Mouse (Mus musculus): Measurements from ENCODE around the gene Gm20716.

Gm20716 gene

DNA sequence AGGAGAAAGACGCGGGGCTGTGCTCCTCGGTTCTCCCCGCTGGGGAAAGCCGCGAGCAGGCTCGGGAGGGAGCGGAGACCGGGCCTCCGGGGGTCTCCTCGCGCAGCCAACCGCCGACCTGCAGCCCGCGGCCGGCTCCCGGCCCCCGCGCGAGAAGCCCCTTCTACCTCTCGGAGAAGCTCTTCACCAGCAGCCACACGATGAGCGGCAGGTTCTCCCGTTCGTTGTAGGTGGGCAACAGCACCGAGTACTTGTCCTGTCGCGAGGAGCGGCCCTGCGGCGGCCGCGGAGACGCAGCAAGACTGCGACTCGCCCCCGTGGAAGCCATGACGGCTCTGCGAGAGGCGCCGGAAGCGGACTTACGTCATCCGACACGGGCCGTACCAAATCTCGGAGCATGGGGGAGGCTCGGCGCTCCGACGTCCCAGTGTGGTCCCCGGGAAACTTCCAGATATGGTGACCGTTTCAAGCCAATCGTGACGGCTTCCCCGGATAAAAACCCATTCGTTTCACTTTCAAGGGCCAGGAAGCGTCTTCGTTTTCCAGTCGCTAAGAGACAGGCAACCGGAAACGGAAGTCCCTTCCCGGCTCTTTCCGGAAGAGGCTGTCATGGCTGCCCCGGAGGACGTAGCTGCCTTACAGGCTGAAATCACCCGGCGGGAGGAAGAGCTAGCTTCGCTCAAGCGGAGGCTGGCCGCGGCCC is at the start of gene Gm20716, which contains the start of the genes Dpm1 and Mocs3:
TSS of gene Gm20716 (minus strand) at position 339 of the 703 bp plus-strand sequence.
TSS of gene Dpm1 (minus strand) at position 566 of the 703 bp plus-strand sequence.
TSS of gene Mocs3 (plus strand) at position 597 of the 703 bp plus-strand sequence.
- peak; percentile 82 to 85 for DNase-seq

DNA sequence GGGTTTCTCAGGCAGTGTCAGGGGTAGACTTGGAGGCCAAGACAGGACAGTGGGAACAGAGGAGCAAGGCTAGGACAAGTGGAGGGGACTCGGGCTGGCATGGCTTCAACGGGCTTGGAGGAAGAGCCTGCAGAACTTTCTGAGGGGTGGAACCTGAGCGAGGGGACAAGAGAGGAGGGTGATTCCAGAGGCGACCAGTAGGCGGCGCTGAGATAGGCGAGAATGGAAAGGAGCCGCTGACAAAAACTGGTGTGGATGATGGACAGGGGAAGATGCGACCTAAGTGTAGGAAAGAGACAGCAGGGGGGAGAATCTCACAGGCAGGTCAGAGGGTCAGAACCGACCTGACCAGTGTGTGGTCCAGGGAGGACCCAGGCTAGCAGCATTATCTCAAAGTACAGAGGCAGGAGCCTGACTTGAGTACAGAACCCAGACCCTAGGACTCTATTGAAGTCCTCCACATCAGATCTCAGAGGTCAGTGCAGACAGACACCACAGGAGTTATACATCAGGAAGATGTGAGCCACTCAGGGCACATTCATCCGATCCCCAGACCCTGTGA is 44.3 kb upstream of the Gm20716 start:
- peak; percentile 20 to 61 for DNase-seq

DNA sequence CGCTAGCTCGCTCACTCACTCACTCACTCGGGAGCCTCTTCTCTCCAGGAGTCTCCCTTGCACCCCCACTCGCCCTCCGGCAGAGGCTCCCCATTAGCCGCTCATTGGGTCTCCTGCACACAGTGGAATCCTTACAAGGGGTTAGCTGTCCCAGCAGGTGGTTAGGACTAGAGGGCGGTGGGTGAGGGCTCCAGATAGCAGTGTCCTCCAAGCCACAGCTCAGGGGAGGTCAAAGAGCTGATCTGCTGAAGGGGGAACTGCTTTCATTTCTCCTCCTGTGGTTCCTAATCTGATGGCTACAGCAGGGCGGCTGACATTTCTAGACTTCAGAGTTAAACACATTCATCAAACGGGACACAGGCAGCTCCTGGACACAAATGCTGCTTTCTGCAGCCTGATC is 43.2 kb upstream of the Gm20716 start:
- no peak for DNase-seq

DNA sequence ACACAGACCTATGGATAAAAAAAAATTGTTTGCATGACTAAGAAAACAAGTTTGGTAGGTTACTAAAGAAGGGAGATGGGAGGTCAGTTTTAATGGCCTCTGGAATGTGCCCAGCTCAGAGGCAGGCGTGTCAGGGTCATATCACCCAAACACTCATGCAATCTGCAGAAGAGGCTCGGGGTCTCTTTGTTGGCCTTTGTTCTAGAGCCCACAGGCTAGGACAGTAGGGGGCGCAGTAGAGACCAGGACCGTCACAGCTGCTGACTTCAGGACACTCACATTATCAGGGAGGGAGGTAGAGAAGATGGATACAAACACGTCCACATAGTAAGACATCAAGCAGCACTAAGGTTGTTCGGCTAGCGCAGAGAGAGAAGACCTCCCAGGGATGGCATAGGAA is 37.9 kb upstream of the Gm20716 start:
- no peak for DNase-seq

DNA sequence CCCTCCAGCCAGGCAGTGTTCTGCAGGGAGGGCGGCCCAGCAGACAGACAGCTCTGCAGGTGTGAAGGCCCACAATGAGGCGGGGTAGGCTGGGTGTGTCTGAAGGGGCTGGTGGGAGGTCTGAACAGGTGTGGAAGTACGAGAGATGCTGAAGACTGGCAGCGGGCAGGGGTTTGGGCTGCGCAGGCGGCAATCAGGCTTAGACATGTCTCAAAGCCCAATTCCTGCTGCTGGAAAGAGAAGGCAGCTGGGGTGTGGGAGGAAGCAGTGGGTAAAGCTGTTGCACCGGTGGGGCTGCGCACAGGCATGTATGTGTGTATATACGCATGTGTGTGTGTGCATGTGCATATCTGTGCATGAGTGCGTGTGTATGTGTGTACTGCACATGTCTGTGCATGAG is 30.7 kb upstream of the Gm20716 start:
- no peak for DNase-seq

DNA sequence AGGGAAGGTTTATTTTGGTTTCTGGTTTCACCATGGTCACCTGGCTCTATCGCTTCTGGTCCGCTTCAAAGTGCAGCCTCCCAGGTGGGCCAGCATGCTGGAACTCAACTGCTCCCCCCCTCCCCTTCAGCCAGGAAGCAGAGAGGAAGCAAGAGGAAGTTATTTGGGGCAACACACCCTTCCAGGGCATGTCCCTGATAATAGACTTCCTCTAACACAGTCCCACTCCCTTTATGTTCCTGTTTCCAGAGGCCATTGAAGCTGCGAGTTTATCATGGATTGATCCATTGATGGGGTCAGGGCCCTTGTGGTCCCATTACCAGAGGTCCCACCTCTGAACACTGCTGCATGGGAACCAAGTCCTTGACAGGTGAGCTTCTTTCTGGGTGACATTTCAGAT is 30.0 kb upstream of the Gm20716 start:
- DNase-seq, result no peak

DNA sequence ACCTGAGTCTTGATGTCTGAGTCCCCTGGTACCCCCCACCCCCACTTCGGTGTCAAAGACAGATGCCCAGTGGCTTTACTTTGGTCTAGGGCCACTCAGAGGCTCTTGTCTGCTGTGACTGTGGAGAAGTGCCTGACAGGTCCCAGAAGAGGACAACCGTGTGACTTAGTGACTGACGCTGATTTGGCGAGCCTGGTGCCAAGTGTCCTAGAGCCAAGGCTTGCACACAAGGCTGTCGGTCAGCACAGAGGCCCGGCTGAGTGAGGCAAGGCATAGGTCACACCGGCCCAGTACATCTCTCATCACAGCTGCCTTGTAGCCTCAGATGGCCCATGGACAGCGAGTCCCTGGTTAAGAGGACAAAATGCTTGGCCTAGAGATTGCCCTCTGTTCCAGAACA is 28.9 kb upstream of the Gm20716 start:
- DNase-seq, result no peak

DNA sequence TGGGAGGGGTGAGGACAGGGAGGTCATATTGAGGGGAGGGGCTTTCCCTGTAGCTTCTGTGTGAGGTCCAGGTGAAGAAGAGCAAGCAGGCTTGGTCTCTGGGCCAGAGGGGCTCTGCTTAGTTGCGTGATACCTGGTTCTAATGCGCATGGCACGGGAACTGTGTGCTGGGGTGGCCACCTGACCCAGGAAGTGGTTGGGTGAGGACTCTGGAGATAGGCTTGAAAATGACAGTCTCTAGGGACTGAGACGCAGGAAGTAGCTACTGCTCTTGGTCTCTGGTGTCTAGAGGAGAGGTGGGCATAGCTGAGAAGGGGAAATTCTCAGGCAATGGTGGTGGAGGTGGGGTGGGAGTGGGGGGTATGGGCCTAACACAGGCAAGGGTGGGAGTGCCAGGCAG is 27.0 kb upstream of the Gm20716 start:
- no peak for DNase-seq

DNA sequence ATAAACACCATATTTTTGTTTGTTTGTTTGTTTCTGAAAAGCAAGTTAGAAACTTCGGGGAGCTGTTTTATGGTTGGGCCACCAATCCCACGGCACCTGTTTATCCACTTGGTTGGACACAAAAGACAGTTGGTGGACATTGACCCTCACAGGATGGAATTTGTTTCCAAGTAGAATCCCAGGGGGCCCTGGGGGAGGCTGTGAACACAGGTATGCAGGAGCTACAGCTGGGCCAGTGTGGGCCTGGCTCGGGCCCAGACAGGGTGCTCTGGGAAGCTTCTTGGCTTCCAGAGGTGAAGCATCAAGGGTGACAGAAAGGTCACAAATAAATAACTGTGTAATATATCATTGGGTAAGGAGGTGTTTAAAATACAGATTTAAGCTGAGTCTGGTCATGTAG is 26.3 kb upstream of the Gm20716 start:
- peak; percentile 63 to 73 for DNase-seq

DNA sequence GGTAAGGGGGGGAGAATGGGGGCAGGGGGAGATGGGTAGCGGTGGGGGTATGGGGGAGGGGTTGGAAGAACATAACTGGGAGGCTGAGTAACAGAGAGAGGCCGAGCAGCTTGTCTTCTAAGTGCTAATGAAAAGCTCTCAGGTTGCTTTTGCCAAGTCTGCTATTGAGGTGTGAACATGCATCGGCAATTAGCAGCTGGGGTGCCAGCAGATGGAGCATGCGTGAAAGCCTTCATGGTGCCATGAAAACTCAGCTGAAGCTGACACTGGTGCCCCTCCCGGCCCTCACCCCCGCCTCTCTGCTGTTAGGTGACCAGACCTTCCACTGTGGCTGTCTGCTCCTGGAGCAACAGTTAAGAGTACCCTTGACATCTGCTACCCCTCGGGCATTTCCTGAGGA is 23.7 kb upstream of the Gm20716 start:
- no peak for DNase-seq

DNA sequence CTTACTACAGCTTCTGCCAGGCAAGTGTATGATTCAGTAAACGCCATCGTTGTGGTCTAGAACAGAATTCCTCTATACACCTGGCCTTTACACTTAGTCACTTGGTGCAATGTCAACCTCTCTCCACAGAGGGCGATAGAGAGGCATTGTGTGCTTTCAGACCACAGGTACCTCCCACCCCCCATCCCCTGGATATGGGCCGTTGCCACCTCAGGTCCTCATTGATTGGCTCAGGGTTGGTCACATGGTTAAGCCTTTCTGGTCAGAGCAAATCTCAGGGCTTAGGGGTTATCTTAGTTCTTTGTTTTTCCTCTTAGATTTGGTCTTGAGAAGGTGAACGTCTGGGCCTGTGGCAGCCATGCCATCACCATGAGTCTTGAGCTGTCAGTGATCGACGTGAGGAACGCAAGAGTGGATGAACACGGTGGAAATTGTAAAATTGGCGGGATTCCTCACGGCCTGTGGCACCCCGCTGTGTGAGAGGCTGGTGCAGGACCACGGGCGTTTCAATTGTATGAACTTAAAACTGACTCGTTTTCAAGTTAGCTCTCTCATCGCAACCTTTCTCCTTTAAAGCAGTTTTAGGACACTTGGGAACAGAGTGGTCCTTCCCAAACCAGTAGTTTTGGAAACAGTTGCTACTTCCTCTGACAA is 22.6 kb upstream of the Gm20716 start:
- DNase-seq, result peak in 1 of 2 experiments; percentile 32

DNA sequence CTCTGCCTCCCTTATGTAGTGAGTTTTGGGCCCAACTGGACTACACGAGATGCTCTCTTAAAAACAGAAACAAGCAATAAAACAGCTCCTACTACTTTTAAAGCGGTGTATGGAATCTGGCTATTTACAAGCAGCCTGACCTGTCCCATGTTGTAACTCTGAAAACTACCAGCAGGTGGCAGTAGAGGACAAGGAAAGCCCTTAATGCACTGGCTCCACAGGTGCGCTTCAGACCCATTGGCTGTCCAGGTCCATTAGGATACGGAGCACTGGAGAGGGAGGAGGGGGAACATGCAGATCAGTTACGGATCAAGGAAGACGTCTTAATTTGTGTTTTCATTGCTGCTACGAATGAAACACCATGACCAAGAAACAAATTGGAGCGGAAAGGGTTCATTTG is 20.1 kb upstream of the Gm20716 start:
- peak; percentile 64 to 88 for DNase-seq

DNA sequence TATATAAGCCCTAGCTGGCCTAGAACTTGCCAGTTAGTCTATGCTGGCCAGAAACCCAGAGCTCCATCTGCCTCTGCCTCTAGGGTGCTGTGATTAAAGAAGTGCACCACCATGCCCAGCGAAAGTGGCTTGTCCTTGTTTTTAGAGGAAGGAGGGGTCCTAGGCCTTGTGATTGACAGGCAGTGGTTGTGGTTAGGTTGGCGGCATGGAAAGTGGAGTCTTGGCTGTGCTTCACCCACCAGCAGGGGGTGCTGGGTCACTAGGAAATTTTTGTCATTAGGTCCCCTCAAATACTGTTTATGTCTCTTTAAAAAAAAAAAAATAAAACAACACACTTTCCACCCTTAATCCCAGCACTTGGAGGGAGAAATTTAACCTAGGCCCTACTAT is 18.7 kb upstream of the Gm20716 start:
- DNase-seq, result no peak

DNA sequence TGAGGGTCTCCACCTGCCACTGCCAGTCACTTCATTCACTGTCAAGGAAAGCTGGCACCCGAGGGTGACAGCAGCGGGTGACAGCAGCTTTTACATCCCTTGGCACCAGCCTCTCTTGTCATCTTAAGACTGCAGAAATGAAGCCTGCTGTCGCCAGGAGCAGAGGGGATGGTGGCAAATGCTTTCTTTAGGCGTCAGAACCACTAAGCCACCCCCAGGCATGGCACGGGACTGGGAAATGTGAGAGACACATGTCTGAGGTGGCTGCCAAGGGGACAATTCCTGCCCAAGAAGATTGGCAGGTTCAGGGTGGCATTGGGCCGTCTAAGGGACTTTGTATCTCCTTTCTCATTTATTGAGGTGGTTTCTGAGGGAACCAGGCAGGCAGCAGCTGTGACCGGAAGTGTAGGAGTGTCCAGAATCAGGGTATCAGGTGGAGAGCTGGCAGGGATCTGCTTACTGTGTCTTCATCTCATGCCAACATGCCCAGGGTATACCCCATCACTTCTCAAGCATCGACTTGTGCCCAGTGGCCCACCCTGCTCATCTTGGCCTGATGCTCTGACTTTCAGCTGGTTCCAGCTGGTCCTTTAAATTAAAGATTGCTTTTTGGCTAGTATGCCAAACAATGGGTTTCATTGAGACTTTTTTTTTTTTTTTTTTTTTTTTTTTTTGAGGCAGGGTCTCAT is 18.1 kb upstream of the Gm20716 start:
- DNase-seq, result no peak

DNA sequence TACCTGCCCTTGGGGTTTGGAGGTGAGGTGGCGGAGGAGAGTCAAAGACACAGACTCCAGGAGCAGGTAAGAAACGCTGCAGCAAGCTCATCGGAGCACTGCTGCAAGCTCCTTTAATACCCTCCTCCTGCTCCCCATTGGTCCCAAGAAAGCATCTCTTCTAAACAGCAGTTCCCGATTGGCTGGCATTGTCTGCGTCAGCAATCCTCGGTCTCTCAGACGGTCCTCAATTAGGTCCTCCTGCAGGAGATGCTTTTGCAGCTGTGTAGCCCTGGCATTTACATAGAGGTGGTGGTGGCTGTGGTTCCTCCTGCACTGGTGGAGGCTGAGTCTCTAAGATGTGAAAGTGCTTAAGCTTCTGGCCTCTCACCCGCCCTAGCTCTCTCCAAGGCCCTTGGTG is 15.4 kb upstream of the Gm20716 start:
- no peak for DNase-seq

DNA sequence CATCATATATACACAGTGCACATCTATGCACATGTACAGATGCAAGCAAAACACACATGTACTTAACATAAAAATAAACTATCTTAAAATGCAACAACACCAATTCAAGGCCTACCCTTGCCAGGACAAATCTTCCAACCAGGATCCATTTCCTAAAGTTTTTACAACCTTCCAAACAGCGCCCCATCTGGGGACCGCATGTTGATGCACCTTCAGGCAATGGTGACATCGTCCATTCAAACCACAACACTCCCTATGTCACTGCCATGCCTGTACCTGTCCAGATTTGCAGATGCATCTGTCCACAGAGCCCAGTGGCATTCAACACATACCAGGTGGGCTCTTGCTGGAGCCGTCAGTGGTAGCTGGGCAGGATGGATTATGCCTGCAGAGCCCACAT is 13.1 kb upstream of the Gm20716 start:
- DNase-seq, result no peak

DNA sequence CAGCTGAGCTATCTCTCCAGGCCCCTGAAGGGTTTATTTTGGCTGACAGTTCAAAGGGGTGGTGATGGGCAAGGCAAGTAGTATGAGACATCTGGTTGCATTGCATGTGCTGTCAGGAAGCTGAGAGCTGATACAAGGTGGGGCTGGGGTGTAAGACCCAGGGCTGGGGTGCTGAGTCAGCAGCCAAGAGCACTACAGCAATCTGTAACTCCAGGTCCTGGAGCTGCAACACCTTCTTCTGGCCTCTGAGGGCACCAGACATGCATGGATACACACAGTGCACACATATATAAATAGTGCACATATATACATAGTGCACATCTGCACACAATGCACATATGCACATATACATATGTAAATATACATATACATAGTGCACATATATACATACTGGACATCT is 12.7 kb upstream of the Gm20716 start:
- no peak for DNase-seq

DNA sequence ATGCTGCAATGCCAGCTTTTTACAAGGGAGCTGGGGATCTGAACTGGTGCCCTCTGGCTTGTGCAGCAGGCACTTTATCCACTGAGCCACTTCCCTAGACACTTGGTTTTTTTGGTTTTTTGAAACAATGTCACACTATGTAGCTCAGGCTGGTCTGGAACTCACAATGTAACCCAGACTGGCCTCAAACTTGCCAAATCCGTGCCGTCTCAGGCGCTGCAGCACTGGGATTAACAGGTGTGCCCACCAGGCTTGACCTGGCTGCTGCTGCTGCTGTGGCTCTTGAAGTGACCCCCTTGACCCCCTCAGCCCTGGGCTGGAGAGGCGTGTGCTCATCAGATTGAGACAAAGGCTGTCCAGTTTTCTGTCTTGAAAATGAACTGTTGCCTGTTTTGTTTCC is 8.2 kb upstream of the Gm20716 start:
- DNase-seq, result no peak

DNA sequence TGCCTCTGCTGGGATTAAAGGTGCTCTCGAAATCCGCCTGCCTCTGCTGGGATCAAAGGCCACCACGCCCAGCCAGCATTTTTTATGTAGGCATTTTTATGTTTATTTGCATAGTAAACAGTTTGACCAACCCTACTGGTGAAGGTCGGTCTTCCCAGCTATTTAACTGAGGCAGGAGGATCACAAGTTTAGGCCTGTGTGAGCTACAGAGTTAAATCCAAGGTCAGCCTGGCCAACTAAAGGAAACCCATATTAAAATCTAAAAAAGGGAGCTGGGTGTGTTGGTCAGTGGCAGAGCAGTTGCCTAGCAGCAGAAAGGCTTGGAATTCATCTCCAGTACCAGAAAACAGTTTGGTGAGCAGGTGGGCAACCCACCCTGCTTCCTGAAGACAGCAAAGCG is 3.1 kb upstream of the Gm20716 start:
- no peak for DNase-seq

DNA sequence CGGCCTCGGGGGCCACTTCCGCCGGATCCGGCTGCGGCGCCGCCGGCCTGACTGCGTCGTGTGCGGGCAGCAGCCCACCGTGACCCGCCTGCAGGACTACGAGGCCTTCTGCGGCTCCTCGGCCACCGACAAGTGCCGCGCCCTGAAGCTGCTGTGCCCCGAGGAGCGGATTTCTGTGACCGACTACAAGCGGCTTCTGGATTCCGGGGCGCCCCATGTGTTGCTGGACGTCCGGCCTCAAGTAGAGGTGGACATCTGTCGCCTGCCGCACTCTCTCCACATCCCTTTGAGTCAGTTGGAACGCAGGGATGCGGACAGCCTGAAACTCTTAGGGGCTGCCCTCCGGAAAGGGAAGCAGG is 1.3 kb upstream of the Gm20716 start:
- no peak for DNase-seq

DNA sequence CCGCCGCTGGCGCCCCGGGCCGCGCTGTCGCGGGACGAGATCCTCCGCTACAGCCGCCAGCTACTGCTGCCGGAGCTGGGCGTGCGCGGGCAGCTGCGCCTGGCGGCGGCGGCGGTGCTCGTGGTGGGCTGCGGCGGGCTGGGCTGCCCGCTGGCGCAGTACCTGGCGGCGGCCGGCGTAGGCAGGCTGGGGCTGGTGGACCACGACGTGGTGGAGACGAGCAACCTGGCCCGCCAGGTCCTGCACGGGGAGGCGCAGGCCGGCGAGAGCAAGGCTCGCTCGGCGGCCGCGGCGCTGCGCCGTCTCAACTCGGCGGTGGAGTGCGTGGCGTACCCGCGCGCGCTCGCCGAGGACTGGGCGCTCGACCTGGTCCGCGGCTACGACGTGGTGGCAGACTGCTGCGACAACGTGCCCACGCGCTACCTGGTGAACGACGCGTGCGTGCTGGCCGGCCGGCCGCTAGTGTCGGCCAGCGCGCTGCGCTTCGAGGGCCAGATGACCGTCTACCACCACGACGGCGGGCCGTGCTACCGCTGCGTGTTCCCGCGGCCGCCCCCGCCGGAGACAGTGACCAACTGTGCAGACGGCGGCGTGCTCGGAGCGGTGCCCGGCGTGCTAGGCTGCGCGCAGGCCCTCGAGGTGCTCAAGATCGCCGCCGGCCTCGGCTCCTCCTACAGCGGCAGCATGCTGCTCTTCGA is 758 bp upstream of the Gm20716 start:
- DNase-seq, result no peak

DNA sequence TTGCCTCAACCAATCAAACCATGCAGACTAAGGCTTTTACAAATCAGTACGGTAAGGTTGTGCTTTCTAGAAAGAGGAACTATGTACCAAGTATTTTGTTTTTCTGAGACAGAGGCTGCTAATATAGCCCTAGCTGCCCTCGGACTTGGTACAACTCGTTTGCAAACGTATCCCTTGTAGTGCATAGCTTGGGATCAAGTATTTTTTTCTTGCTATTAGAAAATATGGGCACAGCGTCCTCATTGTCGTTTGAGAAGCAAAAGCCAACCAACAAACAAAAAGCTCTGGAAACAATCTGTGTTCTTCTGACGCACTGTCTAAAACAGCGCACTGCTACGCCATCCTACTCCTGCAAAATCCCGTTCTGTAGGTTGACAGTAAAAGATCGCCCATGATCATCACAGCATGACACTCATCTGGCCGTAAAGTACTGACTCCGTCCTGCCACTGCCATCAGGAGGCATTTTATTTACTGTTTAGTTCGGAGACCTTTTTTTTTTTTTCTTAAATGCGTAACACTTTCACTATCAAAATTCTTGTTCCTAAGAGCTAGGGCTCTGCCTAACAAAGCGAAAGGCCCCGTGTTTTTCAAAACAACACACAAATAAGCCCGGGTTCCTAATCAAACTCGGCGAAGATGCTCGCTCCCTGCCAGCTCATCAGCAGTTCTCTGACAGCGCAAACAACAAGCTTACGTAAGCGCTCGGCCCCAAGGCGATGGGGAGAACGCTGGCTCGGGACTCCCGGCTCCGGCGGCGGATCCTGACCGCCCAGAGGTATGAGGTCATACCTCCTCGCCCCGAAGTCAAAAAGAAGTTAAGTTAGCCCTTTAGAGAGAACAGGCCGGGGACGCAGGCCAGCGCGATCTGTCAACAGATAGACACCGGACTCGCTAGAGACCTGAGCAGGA is 793 bp downstream of the Gm20716 start:
- peak; percentile 43 to 62 for DNase-seq

Measured in kidney, adult 8-10 months (tissue).